Mouse (Mus musculus) fibroblast of lung, adult 2 months (primary cell): Measurements from ENCODE around the gene Hoxc5.

ENCODE experiments used
- DNase-seq: peaks from one replicate; pipeline ENCODE4 v3.0.0-alpha.2; 2011; ENCODE audit warnings: low read depth

The Hoxc5 gene

DNA sequence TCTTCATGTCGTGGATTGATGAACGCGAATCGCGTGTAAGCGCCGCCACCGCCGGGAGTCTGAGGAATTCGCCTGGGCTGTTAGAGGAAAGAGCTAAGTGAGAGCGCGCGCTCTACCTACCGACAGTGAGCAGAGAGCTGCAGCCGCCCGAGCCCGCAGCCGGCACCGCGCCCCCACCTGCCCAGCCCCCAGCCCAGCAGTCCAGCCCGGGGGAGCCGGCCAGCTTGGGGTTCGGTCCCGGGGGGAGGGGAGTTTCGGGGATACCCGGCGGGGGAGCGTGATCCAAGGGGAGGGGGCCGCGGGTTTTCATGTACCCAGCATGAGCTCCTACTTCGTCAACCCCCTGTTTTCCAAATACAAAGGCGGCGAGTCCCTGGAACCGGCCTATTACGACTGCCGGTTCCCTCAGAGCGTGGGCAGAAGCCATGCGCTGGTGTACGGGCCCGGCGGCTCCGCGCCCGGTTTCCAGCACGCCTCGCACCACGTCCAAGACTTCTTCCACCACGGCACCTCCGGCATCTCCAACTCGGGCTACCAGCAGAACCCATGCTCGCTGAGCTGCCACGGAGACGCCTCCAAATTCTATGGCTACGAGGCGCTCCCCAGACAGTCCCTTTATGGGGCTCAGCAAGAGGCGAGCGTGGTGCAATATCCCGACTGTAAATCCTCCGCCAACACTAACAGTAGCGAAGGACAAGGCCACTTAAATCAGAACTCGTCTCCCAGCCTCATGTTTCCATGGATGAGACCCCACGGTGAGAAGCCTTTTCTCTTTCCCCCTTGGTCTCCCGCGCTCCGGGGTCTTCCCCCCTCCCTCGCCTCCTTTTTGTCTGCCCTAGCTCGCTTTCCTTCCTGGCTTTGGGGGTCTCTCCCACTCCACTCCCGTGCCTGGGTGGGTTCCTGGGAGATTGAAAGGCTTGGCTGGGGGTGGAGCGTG is 23.5 kb downstream of the Hoxc5 start, which contains the start of gene Hoxc8:
Gene Hoxc8 (plus strand): TSS at position 147 of the 937 bp plus-strand sequence.
- no peak for DNase-seq

DNA sequence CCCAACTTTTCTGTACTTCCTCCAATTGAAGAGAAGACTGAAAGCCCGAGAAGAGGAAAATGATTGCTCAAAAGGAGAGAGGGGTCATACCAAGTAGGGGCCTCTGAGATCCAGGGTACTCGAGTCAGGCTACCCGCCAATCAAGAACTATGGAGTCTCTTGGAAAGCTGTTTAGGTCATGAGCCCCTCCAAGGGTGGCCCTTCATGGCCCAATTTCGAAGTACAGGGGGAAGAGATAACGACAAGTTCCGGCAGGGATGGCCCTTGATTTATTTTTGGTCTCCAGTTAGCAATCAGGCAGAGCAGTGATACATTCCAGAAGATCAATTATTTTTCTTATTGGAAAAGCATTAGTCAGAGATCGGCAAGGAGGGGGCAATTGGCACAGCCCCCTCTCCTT is 24.5 kb downstream of the Hoxc5 start:
- no peak for DNase-seq

DNA sequence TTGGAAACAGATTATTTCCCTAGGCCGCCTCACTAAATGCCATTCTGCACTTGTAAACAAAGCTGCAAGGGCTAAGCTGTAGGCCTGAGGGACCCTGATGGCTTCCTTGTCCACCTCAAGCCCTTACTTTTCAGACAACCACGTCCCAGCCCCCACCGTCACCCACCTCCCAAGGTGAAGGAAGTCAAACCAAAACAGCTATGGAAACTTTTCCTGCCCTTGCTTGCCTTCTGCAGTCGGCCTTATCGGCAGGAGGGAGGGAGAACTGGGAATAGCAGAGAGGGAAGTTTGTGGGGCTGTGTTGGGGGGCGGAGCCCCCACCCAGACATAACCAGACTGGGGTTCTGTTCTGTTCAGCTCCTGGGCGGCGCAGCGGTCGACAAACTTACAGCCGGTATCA is 25.0 kb downstream of the Hoxc5 start:
- no peak for DNase-seq

DNA sequence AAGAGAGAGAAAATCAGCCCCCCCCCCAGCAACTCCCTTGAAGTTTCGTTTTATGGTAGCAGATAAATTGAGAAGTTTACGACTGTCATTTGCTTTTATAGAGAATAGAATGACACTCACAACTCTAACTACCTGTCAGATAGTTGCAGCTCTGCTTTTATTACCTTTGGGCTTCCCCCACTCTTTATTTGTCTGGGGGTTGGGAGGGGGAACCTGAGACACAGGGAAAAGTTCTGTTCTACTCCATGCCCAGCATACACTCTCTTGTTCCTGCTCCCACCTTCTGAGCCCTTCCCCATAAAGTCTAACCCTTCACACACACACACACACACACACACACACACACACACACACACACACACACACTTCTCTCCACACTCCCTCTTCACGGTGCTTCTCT is 25.6 kb downstream of the Hoxc5 start:
- no peak for DNase-seq

DNA sequence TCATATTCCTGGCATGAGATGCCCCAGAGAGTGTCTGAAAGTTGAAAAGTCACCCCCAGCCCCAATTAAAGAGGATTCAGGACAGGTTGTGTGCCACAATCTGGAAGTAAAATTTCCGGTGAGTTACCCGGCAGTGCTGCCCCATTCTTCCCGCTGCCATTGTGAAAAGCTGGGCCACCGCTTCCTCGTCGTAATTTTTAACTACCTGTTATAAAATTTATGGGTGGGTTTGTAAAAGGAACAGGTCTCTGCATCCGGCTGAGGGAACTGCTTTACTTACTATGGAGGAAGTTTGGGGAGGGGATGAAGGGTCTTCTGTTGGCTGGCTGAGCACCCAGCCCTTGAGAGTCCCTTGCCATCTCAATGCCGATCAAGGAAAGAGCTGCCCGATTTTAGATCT is 29.3 kb downstream of the Hoxc5 start:
- no peak for DNase-seq

DNA sequence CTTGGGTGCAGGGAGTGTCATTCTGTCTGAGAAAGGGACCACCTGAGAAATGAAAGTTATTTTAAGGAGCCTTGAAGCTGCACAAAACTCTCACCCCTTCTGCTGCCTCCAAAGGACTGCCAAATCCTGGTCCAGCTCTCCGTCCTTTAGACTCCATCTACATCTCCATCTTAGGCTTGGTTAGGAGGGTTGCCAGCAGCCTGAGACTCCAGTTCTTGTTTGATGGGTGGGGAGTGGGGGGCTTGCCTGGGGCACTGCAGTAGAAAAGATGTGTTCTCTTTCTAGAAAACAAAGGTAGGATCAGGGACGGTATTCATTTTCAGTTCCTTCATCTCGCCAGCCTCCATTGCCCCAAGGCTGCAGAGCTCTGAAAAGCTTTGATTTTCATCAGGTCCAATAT is 30.2 kb downstream of the Hoxc5 start:
- DNase-seq, result no peak

DNA sequence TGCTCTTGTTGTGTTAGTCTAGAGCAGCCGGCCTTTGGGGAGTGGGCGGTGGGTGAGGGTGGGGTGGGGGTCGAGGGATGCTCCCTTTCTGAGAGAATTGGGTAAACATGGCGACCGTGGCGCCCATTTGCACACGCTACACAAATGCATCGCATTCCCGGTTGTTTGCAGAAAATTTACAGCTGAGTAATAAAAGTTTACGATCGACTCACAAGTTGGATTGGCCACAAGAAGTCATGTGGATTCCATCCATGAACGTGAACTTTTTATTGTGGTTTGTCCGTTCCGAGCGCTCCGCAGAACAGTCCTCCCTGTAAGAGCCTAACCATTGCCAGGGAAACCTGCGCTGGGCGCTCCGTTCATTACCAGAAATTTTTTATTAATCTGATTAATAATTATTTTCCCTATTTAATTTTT is 30.7 kb downstream of the Hoxc5 start, which contains the start of gene Hoxc6:
Gene Hoxc6 (plus strand): TSS at position 319 of the 417 bp plus-strand sequence.
- DNase-seq, result no peak

DNA sequence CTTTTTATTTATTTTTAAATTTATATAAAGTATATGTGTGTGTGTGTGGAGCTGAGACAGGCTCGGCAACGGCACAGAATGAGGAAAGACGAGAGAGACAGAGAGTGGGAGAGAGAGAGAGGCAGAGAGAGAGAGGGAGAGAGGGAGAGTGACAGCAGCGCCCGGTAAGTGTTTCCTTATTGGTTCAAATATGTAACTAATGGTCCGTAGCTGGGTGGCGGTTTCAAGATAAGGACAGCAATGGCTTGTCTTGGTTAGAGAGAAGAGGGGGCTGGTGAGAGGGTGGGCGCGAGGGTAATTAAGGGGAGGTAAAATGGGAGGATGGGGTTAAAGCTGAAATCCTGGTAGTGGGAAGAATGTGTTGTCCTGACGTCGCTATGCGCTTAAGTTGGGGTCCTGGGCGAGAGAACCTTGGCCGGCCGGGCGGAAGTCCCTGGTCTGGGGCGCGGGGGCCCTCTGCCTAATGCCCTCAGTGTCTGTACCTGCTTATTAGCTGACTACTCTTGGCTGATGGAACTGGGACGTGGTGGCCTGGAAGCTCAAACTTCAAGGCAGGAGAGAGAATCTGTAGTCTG is 31.5 kb downstream of the Hoxc5 start:
- no peak for DNase-seq

DNA sequence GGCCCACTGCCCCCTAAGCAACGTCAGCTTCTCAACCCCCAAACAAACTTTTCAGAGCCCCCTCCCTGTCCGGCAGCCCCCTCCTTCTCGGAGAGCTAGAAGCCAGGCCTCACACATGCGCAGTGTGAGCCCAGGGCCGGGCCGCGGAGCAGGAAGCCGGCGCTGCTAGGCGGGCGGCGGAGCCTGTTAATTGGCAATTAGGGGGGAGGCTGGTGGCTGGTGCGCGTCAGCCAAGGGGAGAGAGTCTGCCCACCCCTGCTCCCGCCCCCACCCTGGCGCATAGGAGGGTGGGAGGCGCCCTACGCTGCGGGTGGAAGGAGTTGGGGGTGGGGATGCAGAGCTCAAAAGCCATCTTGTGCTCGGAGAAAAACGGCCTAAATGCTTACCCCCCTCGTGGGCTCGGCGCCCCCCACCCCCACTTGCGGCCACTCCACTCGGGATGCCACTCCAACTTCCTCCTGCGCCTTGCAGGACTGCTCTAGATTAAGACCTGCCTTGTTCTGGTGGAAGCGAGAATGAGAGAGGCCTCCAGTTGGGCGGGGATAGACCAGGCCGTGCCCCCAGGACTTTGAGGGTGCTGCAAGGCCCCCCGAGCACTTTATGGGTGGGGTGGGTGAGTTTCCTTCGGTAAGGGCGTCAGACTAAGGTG is 32.1 kb downstream of the Hoxc5 start:
- no peak for DNase-seq

DNA sequence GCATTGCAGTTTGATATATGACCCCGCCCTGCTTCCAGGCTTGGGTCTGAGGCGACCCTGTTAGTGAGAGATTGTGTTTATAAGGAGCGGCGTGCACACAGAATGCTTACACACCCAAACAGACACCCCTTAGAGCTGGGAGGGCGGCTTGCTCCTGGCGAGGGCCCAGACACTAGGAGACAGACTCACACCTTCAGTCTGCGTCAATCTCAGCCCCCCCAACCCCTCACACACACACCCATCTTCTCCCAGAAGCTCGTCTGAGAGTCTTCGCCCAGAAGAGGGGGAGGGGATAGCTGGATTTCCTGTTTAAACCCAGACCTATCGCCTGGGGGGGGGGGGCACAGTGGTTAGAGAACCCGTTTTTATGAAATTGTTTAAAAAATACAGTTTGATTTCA is 32.7 kb downstream of the Hoxc5 start:
- DNase-seq, result no peak

DNA sequence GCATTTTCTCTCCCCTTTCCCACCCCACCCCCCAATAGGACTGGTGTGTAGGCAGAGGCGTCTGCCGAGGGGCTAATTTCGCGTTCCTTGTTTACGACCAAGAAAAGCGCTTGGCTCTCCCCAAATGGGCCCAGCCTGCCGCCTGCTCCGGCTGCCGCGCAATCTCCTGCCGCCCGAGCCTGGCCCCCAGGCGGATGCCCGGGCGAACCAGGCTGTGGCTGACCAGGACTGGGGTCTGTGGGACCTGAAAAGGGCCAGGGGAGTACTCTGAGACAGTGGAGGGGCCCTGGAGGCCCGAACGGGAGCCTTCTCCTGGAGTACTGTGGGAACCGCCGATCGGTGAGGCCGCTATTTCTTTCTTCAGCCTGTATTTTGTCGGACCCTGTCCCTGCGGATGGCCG is 33.3 kb downstream of the Hoxc5 start:
- DNase-seq, result no peak

DNA sequence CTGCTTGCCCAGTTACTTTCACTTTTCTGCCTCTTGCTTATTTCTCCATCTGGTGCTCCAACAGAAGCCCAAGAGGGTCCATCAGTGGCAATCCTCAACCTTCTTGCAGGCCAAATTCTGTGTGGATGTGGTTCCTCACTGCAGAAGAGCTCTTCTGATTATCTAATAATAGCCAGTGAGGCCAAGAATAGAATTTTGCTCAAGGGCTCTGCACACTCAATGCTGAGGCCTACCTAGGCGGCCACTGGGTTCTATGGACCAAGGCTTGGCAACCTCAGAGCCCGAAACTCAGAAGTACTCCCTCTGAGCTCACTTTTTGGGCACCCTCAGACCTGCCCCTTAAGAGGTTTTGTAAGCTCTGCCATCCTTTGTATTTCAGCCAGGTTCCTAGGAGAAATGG is 34.1 kb downstream of the Hoxc5 start:
- DNase-seq, result no peak

DNA sequence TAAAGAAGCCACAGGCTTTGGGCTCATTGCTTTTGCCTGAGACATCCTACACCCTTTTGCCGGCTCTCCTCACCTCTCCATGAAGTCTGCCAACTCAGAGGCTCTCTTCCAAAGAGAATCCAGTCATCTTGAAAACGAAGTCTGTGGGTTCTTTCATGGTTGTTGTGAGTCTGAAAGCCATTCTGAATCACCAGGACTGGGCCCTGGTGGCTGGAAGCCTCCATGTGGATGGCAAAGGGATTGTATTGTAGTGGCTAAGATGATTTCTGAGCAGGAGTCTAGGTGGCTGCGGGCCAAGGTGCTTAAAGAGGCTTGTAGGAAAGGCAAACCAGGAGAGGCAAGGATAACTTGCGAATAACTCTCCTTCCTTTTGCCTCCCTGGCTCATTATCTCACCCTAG is 34.9 kb downstream of the Hoxc5 start:
- no peak for DNase-seq

DNA sequence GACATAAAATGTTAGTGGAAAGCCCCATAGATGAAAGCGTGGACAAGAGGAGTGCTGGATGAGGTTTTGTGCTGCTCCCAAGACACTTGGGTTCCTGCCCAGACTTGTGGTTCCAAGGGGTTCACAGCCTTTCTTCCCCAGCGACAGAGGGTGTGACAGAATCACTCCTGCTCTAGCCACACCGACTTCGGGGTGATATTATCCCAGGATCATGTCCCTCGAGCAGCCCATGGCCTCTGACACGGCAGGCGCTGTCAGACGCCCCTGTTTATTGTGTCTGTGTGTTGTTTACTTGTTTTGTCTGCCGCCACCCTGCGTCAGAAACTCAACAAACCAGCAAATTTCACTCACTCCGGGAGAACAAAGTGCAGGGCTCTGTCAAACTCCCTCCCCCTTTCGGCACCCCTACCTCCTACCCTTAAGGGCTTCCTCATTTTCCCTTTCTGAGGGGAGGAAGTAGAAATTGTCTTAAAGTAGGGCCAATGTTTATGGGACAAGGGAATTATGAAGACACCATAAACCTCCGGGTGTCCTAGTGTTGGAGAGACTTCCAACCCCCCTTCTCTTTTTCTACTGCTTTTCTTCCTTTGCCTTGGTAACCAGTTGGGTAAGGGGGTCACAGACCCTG is 35.7 kb downstream of the Hoxc5 start:
- DNase-seq, result no peak

DNA sequence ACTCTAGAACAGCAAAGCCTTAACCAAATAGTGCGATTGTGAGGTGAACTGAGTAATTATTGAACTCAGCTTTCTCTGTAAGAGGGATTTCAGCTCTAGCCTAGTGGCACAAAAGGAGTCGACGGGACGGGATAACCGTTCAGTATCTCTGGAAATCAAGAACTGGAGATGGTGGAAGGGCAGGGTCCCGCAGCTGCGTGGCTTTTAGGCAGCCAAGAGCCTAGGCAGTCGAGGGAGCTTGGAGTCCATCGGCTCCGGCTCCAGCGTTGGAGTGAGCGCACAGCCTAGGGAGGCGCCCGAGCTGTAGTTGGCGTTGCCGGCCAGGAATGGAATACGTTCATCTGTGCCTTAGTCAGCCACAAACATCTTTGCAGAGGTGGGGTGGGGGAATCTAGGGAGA is 38.1 kb downstream of the Hoxc5 start:
- no peak for DNase-seq

DNA sequence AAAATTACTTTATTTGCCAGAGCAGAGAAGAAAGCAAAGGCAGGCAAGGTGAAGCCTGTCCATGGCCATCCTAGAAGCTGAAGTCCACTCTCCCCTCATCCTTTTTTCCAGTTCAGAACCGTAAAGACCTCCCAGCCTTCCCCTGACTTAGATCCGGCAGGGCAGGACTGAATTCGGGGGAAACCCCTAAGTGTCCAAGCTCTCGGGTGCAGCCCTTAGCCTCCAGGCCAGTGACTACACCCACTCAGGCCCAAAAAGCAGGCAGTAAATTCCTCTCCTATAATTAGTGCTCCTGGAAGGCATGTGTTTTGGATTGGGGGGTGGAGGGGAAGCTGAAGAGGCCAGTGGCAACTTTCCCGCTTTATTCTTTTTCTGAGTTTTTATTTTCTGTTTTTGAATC is 38.6 kb downstream of the Hoxc5 start:
- DNase-seq, result no peak

DNA sequence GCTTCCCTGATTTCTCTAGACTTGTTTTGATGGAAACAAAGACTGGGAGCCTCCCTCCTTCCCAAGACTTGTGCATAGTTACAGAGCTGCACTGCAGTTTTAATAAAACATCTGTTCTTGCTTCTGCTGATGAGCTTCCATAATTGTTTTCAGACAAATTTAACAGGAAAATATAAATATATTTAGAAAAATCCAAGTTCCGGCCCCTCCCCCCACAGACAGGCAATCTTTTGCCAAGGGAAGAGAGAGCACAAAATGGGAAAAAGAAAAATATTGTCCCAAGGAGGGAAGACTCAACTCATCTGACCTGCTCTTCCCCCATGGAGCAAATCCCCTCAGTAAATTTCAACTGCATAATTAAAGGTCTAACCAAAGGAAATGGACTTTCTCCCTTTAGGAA is 39.1 kb downstream of the Hoxc5 start:
- DNase-seq, result no peak

DNA sequence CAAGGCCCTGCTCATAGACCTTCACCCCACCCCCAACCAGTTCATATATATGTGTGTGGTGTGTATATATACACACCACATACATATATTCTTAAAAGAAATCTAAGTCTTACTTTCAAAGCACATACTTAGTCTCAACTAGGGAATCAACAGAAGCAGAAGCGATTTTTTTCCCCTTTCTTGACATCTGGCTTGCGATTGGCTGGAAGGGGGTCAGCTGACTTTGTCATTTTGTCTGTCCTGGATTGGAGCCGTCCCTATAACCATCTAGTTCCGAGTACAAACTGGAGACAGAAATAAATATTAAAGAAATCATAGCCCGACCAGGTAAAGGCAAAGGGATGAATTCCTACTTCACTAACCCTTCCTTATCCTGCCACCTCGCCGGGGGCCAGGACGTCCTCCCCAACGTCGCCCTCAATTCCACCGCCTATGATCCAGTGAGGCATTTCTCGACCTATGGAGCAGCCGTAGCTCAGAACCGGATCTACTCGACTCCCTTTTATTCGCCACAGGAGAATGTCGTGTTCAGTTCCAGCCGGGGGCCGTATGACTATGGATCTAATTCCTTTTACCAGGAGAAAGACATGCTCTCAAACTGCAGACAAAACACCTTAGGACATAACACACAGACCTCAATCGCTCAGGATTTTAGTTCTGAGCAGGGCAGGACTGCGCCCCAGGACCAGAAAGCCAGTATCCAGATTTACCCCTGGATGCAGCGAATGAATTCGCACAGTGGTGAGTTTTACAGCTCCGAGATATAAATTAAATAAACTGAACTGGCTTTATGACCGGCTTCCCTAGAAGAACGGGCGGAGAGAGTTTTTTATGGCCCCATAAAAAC is 42.2 kb downstream of the Hoxc5 start:
- DNase-seq, result no peak

DNA sequence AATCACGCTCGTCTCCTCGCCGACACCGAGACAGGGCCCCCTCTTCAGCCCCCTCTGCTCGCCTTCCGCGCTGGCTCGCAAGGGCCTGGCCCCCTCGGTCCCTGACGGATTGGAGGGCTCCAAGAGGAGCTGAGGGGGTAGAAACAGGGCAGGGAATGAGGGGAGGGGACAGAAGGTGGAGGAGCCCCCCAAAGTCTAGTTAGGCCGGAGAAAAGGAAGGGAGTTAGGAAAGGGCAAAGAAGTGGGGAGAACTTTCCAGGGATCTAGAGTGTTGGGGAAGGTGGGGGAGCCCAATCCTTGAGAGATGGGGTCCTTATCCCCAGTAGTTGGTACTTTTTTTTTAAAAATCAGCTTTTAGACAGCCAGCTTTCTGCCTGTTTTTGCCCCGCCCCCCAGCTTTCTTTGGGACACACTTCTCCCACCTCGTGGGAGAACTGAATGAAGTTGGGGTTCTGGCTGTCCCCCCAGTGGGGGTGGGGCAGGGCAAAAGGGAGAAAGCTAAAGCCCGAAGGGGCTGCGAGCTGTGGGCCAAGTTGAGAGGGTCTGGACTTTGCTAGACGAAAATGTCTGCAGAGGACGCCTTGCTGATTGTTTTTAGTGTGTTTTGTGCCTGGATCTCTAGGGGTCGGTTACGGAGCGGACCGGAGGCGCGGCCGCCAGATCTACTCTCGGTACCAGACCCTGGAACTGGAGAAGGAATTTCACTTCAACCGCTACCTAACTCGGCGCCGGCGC is 43.0 kb downstream of the Hoxc5 start:
- DNase-seq, result no peak

DNA sequence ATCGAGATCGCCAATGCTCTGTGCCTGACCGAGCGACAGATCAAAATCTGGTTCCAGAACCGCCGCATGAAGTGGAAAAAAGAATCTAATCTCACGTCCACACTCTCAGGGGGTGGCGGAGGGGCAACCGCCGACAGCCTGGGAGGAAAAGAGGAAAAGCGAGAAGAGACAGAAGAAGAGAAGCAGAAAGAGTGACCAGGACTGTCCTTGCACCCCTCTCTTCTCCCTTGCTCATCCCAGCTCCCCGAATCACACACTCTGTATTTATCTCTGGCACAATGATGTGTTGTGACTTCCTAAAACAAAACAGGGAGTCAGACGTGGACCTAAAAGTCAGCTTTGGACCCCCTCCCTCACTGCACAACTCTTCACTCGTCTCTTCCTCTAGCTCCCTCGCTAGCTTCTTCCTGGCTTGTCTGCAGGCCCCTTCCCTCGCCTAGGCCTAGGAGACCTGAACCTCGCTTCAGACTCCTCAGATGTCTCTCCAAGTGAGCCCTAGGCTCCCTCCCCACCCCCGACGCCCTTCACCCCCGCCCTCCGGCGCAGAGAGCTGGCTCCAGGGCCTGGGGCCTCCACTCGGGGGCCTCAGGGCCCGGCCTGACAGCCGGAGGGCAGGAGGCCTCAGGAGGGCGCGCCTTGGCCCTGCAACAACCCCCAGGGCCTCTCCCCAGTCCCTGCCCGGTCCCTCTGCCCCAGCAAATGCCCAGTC is 43.8 kb downstream of the Hoxc5 start:
- DNase-seq, result no peak
